ENCODE assay signal across 21 mouse cellular contexts in the genomic region with DNA sequence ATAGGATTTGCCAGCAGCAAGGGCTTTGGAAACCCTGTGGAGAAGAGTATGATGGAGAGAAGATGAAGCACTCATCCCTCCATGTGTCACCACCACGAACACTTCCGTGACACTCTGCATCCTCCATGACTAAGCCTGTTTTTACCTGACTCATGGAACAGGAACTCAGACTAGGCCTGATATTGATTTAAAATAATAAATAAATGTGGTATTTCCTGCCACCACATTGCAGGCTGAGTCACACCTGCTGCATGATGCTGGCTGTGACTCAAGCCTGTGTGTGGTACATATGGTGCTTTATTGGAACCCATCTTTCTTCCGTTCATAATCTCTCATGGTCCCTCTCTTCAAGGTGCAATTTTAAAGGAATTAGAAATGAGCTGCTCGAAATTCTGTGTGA. TPM values are rescaled to one million over a fixed set of nuclear protein-coding genes. Genes with fewer than 3 reads are reported as not detected.
DNase-seq lines count a peak whose midpoint lies in the region; ATAC-seq and TF ChIP-seq lines count a peak whose summit lies in the region.
"Had no signal": no experiment of that assay in that cellular context is flagged by ENCODE, and none has a peak within 500 bp of the region (broad histone marks: within the 10 kb centered on the region; RNA-seq: fewer than 3 reads in every experiment).

No protein-coding gene starts in this region.

- no peak overlapping the region for H3K4me2 ChIP-seq in forebrain, embryonic 15.5 days (replicated peaks)
- H3K4me2 ChIP-seq in forebrain, postnatal 0 days (ENCODE audit: low read depth), result no peak overlapping the region
- no peak overlapping the region for H3K4me2 ChIP-seq in midbrain, postnatal 0 days (ENCODE audit: low read depth, low read length, poor library complexity, severe bottlenecking)
- H3K4me2 ChIP-seq in midbrain, embryonic 14.5 days (ENCODE audit: low read length), result no peak overlapping the region
- H3K4me2 ChIP-seq: heart, embryonic 13.5 days; limb, embryonic 13.5 days; midbrain, embryonic 13.5 days had no signal

- no peak overlapping the region for H3K4me3 ChIP-seq in forebrain, embryonic 15.5 days
- H3K4me3 ChIP-seq in forebrain, postnatal 0 days (ENCODE audit: low read depth, low read length), result no peak overlapping the region
- no peak overlapping the region for H3K4me3 ChIP-seq in midbrain, postnatal 0 days (ENCODE audit: low read depth, low read length)
- H3K4me3 ChIP-seq in midbrain, embryonic 14.5 days (replicated peaks; ENCODE audit: low read depth, low read length), result no peak overlapping the region
- H3K4me3 ChIP-seq: embryonic facial prominence, embryonic 10.5 days; heart, embryonic 13.5 days; limb, embryonic 13.5 days; midbrain, embryonic 13.5 days had no signal

- no peaks in the 10 kb centered on the region for H3K9me3 ChIP-seq in forebrain, embryonic 15.5 days
- no peaks in the 10 kb centered on the region for H3K9me3 ChIP-seq in forebrain, postnatal 0 days (ENCODE audit: low read length)
- H3K9me3 ChIP-seq in midbrain, postnatal 0 days (ENCODE audit: low read length), result no peaks in the 10 kb centered on the region
- H3K9me3 ChIP-seq in midbrain, embryonic 14.5 days (ENCODE audit: control insufficient read depth, low read length), result no peaks in the 10 kb centered on the region
- H3K9me3 ChIP-seq: embryonic facial prominence, embryonic 10.5 days; heart, embryonic 13.5 days; limb, embryonic 13.5 days; midbrain, embryonic 13.5 days had no signal

- 67% methylated on average over 4 of the region's 4 CpGs for WGBS in forebrain, embryonic 15.5 days
- 61% methylated on average over 4 of the region's 4 CpGs for WGBS in forebrain, postnatal 0 days
- 72% methylated on average over 4 of the region's 4 CpGs for WGBS in midbrain, postnatal 0 days
- 81% methylated on average over 4 of the region's 4 CpGs for WGBS in midbrain, embryonic 14.5 days

- intact Hi-C loops in heart, postnatal 36 days (cut with DNase I), result no loop called here

- no peaks in the 10 kb centered on the region for H3K4me1 ChIP-seq in forebrain, embryonic 15.5 days
- no peaks in the 10 kb centered on the region for H3K4me1 ChIP-seq in forebrain, postnatal 0 days (ENCODE audit: insufficient read depth)
- H3K4me1 ChIP-seq in midbrain, postnatal 0 days (ENCODE audit: insufficient read depth, low read length), result no peaks in the 10 kb centered on the region
- no peaks in the 10 kb centered on the region for H3K4me1 ChIP-seq in midbrain, embryonic 14.5 days (ENCODE audit: control insufficient read depth, insufficient read depth, low read length)
- H3K4me1 ChIP-seq: embryonic facial prominence, embryonic 10.5 days; heart, embryonic 13.5 days; limb, embryonic 13.5 days; midbrain, embryonic 13.5 days had no signal

- no peak for TF ChIP-seq CTCF in forebrain, postnatal 0 days (IDR thresholded peaks at IDR 0.05; ENCODE audit: low read depth)
- TF ChIP-seq CTCF in midbrain, postnatal 0 days (IDR thresholded peaks at IDR 0.05), result no peak

- DNase-seq in forebrain, postnatal 0 days, result no peak
- DNase-seq in midbrain, postnatal 0 days (ENCODE audit: low spot score), result peak; percentile 15
- DNase-seq in midbrain, embryonic 14.5 days, result no peak
- DNase-seq in NIH3T3 (ENCODE audit: low read depth), result peak; percentile 79
- DNase-seq in layer of hippocampus, postnatal 36 days, result peak; percentile 6 to 14
- no peak for DNase-seq in heart, postnatal 36 days
- no peak for DNase-seq in spleen, postnatal 10 days (ENCODE audit: low spot score in 2 of 2)
- DNase-seq: cerebellum, adult 11 months; kidney, adult 9 months; kidney, postnatal 4 days; thymus, postnatal 36 days had no signal

- no peaks in the 10 kb centered on the region for H3K36me3 ChIP-seq in forebrain, embryonic 15.5 days
- no peaks in the 10 kb centered on the region for H3K36me3 ChIP-seq in forebrain, postnatal 0 days (ENCODE audit: insufficient read depth)
- H3K36me3 ChIP-seq in midbrain, postnatal 0 days (ENCODE audit: insufficient read depth, low read length), result no peaks in the 10 kb centered on the region
- no peaks in the 10 kb centered on the region for H3K36me3 ChIP-seq in midbrain, embryonic 14.5 days (ENCODE audit: control insufficient read depth, insufficient read depth, low read length)
- H3K36me3 ChIP-seq: embryonic facial prominence, embryonic 10.5 days; heart, embryonic 13.5 days; limb, embryonic 13.5 days; midbrain, embryonic 13.5 days had no signal

- no peak overlapping the region for H3K27ac ChIP-seq in forebrain, embryonic 15.5 days (replicated peaks)
- H3K27ac ChIP-seq in forebrain, postnatal 0 days (ENCODE audit: low read depth, low read length), result no peak overlapping the region
- H3K27ac ChIP-seq in midbrain, postnatal 0 days (ENCODE audit: low read depth, low read length), result no peak overlapping the region
- H3K27ac ChIP-seq in midbrain, embryonic 14.5 days (replicated peaks; ENCODE audit: low read depth, low read length), result no peak overlapping the region
- H3K27ac ChIP-seq: embryonic facial prominence, embryonic 10.5 days; heart, embryonic 13.5 days; limb, embryonic 13.5 days; liver, embryonic 14.5 days; midbrain, embryonic 13.5 days had no signal

- H3K9ac ChIP-seq in forebrain, embryonic 15.5 days (replicated peaks), result no peak overlapping the region
- H3K9ac ChIP-seq in forebrain, postnatal 0 days, result no peak overlapping the region
- H3K9ac ChIP-seq in midbrain, postnatal 0 days (replicated peaks; ENCODE audit: low read length, poor library complexity, severe bottlenecking), result no peak overlapping the region
- no peak overlapping the region for H3K9ac ChIP-seq in midbrain, embryonic 14.5 days (replicated peaks; ENCODE audit: low read length)
- H3K9ac ChIP-seq: heart, embryonic 13.5 days; limb, embryonic 13.5 days; liver, embryonic 14.5 days; midbrain, embryonic 13.5 days had no signal

- peak; percentile 38; the same call in 1 of the 2 replicates for ATAC-seq in forebrain, embryonic 15.5 days (replicated peaks)
- ATAC-seq in forebrain, postnatal 0 days, result no peak
- ATAC-seq in midbrain, postnatal 0 days (ENCODE audit: low FRiP score), result no peak
- no peak for ATAC-seq in midbrain, embryonic 14.5 days (ENCODE audit: low FRiP score, low TSS enrichment)
- ATAC-seq: lung, postnatal 0 days; midbrain, embryonic 13.5 days had no signal

- H3K27me3 ChIP-seq in forebrain, embryonic 15.5 days, result no peaks in the 10 kb centered on the region
- no peaks in the 10 kb centered on the region for H3K27me3 ChIP-seq in forebrain, postnatal 0 days (ENCODE audit: insufficient read depth, low read length)
- no peaks in the 10 kb centered on the region for H3K27me3 ChIP-seq in midbrain, postnatal 0 days (ENCODE audit: insufficient read depth, low read length)
- no peaks in the 10 kb centered on the region for H3K27me3 ChIP-seq in midbrain, embryonic 14.5 days (ENCODE audit: control insufficient read depth, insufficient read depth, low read length)
- H3K27me3 ChIP-seq: heart, embryonic 13.5 days; limb, embryonic 13.5 days; midbrain, embryonic 13.5 days had no signal

RNA-seq across cellular contexts. Expression of a gene that starts 35.6 kb away (rescaled TPM):
- 20.4 and 22.7 TPM in 2 replicates for polyA plus RNA-seq in forebrain, embryonic 15.5 days (2015; fragmentation: Nextera tagmentation; extraction: Ambion mirVana)
- 25.2 and 27.9 TPM in 2 replicates for total RNA-seq in forebrain, postnatal 0 days (2014; rRNA removed)
- polyA plus RNA-seq in forebrain, postnatal 0 days (2015; fragmentation: Nextera tagmentation; extraction: Ambion mirVana), result 15.0 and 20.0 TPM in 2 replicates
- 32.0 and 42.6 TPM in 2 replicates for total RNA-seq in midbrain, postnatal 0 days (2014; rRNA removed)
- polyA plus RNA-seq in midbrain, postnatal 0 days (2015; fragmentation: Nextera tagmentation; extraction: Ambion mirVana), result 20.7 and 21.6 TPM in 2 replicates
- 32.8 and 37.7 TPM in 2 replicates for polyA plus RNA-seq in midbrain, embryonic 14.5 days (2014; fragmentation: Nextera tagmentation; extraction: Ambion mirVana)
- total RNA-seq in layer of hippocampus, postnatal 36 days (2021), result 10 to 100 TPM; 21.9 to 23.3 TPM
- total RNA-seq in heart, postnatal 36 days (2021), result not detected
- total RNA-seq: hematopoietic stem cell, adult 5-6 weeks; megakaryocyte progenitor cell, adult 5-6 weeks had no signal

RNA-seq across cellular contexts. Expression of a gene that starts 36.4 kb away (rescaled TPM):
- 0.46 and 1.5 TPM in 2 replicates for polyA plus RNA-seq in forebrain, embryonic 15.5 days (2015; fragmentation: Nextera tagmentation; extraction: Ambion mirVana)
- total RNA-seq in forebrain, postnatal 0 days (2014; rRNA removed), result 1.1 and 1.8 TPM in 2 replicates
- polyA plus RNA-seq in forebrain, postnatal 0 days (2015; fragmentation: Nextera tagmentation; extraction: Ambion mirVana), result 1.5 and 2.2 TPM in 2 replicates
- 0.82 and 1.7 TPM in 2 replicates for total RNA-seq in midbrain, postnatal 0 days (2014; rRNA removed)
- polyA plus RNA-seq in midbrain, postnatal 0 days (2015; fragmentation: Nextera tagmentation; extraction: Ambion mirVana), result 1.3 and 2.5 TPM in 2 replicates
- 0.78 and 2.1 TPM in 2 replicates for polyA plus RNA-seq in midbrain, embryonic 14.5 days (2014; fragmentation: Nextera tagmentation; extraction: Ambion mirVana)
- total RNA-seq in layer of hippocampus, postnatal 36 days (2021), result under 1 TPM; 0.53 to 0.77 TPM
- total RNA-seq in heart, postnatal 36 days (2021), result not detected
- total RNA-seq: gastrocnemius, postnatal 4 days; hematopoietic stem cell, adult 5-6 weeks; megakaryocyte progenitor cell, adult 5-6 weeks had no signal
- polyA plus RNA-seq: embryonic facial prominence, embryonic 10.5 days; heart, embryonic 13.5 days; liver, embryonic 14.5 days had no signal

Comparison
In these comparisons a context has a peak if more than half of its experiments do, and no peak if none do; other contexts are left out.
1. DNase-seq: peak in midbrain, postnatal 0 days (single experiment), NIH3T3 (single experiment) and layer of hippocampus, postnatal 36 days (2 of 2); none in forebrain, postnatal 0 days (single experiment), midbrain, embryonic 14.5 days (single experiment), heart, postnatal 36 days (0 of 2) and spleen, postnatal 10 days (0 of 2).
2. RNA of a gene that starts 35.6 kb away (total RNA-seq): 32.0 to 42.6 TPM in midbrain, postnatal 0 days, 25.2 to 27.9 TPM in forebrain, postnatal 0 days and 21.9 to 23.3 TPM in layer of hippocampus, postnatal 36 days; not detected in heart, postnatal 36 days; every median in the first group is over 10 times any median in the second.